Mouse (Mus musculus) stomach, embryonic 14.5 days (tissue): ENCODE results near the gene Slc10a4. TPM values are rescaled to one million over a fixed set of nuclear protein-coding genes. Genes with fewer than 3 reads are reported as not detected.
"Not testable (repeated sequence)": the region's sequence is repeated elsewhere in the genome, so short reads cannot be mapped to it uniquely, and the experiment has no call there.

ENCODE experiments used
- ATAC-seq: fragments of 200-750 bp; cut with Nextera tagmentation; 2 replicates; pipeline ENCODE4 v1.8.0; 2017; ENCODE audit warnings: low read depth, moderate TSS enrichment; ENCODE audit not compliant: insufficient number of reproducible peaks, insufficient read depth, low FRiP score
- H3K27ac ChIP-seq: fragments of 300-500 bp; sonication (generic); 2 replicates; pipeline ENCODE4 v1.5.1; 2014; ENCODE audit warnings: mild to moderate bottlenecking, low read length, moderate library complexity, mixed read lengths
- H3K27me3 ChIP-seq: fragments of 300-500 bp; sonication (generic); 2 replicates; pipeline ENCODE4 v1.6.1; 2014; ENCODE audit warnings: low read length, control low read depth, mixed read lengths; ENCODE audit not compliant: control insufficient read depth, insufficient read depth
- H3K36me3 ChIP-seq: fragments of 300-500 bp; sonication (generic); 2 replicates; pipeline ENCODE4 v1.6.1; 2014; ENCODE audit warnings: mild to moderate bottlenecking, control low read depth, low read length, moderate library complexity, mixed read lengths; ENCODE audit not compliant: control insufficient read depth, insufficient read depth
- H3K4me1 ChIP-seq: fragments of 300-500 bp; sonication (generic); 2 replicates; pipeline ENCODE4 v1.6.1; 2014; ENCODE audit warnings: low read length, control low read depth, mixed read lengths; ENCODE audit not compliant: control insufficient read depth, insufficient read depth
- H3K4me2 ChIP-seq: fragments of 300-500 bp; sonication (generic); replicated peaks from 2 replicates; pipeline ENCODE4 v1.6.1; 2014; ENCODE audit warnings: low read depth, low read length, control low read depth
- H3K4me3 ChIP-seq: fragments of 300-500 bp; sonication (generic); 2 replicates; pipeline ENCODE4 v1.5.1; 2014; ENCODE audit warnings: low read depth, low read length, control low read depth
- H3K9ac ChIP-seq: fragments of 300-500 bp; sonication (generic); replicated peaks from 2 replicates; pipeline ENCODE4 v1.6.1; 2014; ENCODE audit warnings: low read depth, mild to moderate bottlenecking, control low read depth, low read length, moderate library complexity, mixed read lengths
- H3K9me3 ChIP-seq: fragments of 300-500 bp; sonication (generic); 2 replicates; pipeline ENCODE4 v1.6.1; 2016; ENCODE audit warnings: low read depth, low read length, control low read depth; ENCODE audit not compliant: control insufficient read depth
- WGBS: fragments of 180-500 bp; shearing (Covaris S2); extraction: QIAGEN DNeasy Blood & Tissue Kit; methylation state at CpG from one replicate; pipeline ENCODE4 v1.1.7; 2014; 5-methylcytosine and 5-hydroxymethylcytosine counted together
- polyA plus RNA-seq: library from polyadenylated mRNA; unstranded; fragments of >200 nt; fragmentation: Nextera tagmentation; extraction: Ambion mirVana; gene quantifications from 2 replicates; pipeline ENCODE4 v1.2.1, GENCODE M21; 2014

The Slc10a4 gene
- polyA plus RNA-seq, 1 experiment from 2014 or later = 14.2 TPM

DNA sequence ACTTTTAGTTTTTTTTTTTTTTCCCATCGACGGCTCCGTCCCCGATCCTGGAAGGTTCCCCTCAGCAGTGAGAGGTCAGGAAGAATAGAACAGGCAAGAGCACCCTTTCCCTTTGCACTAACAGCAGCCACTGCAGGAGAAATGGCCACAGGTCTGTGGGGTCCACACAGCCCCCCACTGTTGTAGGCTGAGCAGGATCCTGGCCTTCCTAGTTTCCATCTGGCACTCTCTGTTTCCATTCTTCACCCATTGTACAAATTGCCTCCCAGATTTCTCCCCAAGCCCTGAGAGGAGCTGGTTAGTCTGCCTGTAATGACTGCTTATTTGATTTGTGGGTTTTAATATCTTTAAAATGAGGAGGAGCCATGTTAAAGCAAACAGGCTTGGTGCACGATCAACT is 2.6 kb upstream of the Slc10a4 start:
- Histone ChIP-seq H3K4me1 (no peaks in the 10 kb centered on the region), H3K27ac (no peak overlapping the region), H3K36me3 (no peaks in the 10 kb centered on the region), H3K4me3 (no peak overlapping the region), H3K9me3 (no peaks in the 10 kb centered on the region), H3K4me2 (no peak overlapping the region), H3K9ac (no peak overlapping the region), H3K27me3 (peaks cover 13% of the 10 kb centered on the region; the same call in 1 of the 2 replicates)
- no peak for ATAC-seq
- WGBS = 75% methylated on average over 5 of the region's 5 CpGs

DNA sequence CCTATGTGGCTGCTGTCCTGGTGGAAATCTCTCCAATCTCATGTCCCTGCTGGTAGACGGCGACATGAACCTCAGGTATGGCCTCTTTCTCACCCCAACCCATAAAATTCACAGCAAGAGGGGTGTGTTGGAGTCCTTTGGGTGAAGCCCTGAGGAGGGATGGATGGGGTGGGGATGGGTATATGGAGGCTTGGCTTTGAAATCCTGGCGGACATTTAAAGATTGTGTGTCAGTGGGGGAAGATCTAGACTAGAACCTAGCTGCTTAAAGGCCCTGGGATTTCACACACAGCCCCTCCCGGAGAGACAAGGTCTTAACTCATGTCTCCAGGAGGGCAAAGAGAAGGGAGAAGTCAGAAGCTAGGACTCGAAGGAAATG is 888 bp downstream of the Slc10a4 start:
- 36% methylated on average over 5 of the region's 5 CpGs for WGBS
- H3K9ac ChIP-seq = no peak overlapping the region
- H3K27me3 ChIP-seq = peaks cover 13% of the 10 kb centered on the region; the same call in 1 of the 2 replicates
- no peaks in the 10 kb centered on the region for H3K36me3 ChIP-seq
- H3K4me3 ChIP-seq = peak overlapping the region; percentile 35; the same call in 1 of the 2 replicates
- H3K4me2 ChIP-seq = peak overlapping the region; percentile 60
- ATAC-seq = no peak
- H3K4me1 ChIP-seq = no peaks in the 10 kb centered on the region
- no peaks in the 10 kb centered on the region for H3K9me3 ChIP-seq
- H3K27ac ChIP-seq = no peak overlapping the region

DNA sequence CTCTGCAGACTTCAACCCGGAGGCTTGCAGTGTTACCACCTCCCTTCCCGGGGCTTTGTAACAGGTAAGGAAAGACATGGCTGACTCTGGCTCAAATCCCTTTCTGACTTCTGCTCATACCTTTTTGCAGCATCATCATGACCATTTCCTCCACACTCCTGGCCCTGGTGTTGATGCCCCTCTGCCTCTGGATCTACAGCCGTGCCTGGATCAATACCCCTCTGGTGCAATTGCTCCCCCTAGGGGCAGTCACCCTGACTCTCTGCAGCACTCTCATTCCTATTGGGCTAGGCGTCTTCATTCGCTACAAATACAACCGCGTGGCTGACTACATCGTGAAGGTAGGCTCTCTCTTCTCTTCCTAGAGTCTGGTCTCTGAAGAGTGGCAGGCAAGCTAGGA is 1.5 kb downstream of the Slc10a4 start:
- ATAC-seq, H3K9me3 ChIP-seq, H3K36me3 ChIP-seq, H3K4me3 ChIP-seq, H3K4me1 ChIP-seq, H3K27ac ChIP-seq, H3K9ac ChIP-seq, H3K4me2 ChIP-seq: not testable (repeated sequence)
- peaks cover 13% of the 10 kb centered on the region; the same call in 1 of the 2 replicates for H3K27me3 ChIP-seq
- WGBS = 37% methylated on average over 8 of the region's 8 CpGs

DNA sequence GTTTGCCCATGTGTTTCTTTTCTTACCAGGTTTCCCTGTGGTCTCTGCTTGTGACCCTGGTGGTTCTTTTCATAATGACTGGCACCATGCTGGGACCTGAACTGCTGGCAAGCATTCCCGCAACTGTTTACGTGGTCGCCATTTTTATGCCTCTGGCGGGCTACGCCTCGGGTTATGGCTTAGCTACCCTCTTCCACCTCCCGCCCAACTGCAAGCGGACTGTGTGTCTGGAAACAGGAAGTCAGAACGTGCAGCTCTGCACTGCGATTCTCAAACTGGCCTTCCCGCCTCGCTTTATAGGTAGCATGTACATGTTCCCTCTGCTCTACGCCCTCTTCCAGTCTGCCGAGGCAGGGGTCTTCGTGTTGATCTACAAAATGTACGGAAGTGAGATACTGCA is 5.1 kb downstream of the Slc10a4 start:
- H3K9ac ChIP-seq, H3K36me3 ChIP-seq, H3K4me2 ChIP-seq, ATAC-seq, H3K4me3 ChIP-seq, H3K4me1 ChIP-seq, H3K27me3 ChIP-seq, H3K9me3 ChIP-seq, H3K27ac ChIP-seq: not testable (repeated sequence)
- WGBS = 95% methylated on average over 15 of the region's 16 CpGs

DNA sequence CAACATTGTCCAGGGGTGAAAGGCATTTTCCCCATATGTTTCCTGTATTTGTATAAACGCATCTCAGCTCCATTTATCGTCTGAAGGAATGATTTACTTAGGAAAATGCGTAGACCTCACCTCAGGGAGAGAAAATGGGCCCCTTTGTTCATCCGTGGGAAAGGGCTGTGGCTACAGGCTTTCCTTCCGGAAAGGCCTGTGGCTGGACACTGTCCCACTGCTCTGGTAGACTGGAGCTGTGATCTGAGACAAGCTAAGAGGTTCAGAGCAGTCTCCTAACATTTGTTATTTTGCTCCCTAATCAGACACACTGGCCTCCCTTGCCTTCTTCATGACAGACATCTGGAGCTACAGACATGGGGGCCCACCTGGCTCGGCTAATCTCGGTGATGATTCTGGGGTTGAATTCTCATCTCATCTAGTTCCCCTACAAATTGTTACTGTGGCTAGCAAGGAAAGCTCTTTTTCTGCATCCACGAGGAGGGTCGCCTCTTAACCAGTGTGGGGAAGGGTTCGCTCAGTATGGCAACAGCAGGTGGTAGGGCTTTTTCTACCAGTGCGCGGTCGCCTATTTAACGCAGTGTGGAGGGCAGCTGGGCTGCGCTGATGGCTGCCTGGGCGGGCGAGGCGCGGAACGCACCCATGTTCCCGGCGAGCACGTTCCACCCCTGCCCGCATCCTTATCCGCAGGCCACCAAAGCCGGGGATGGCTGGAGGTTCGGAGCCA is 6.4 kb downstream of the Slc10a4 start:
- 22% methylated on average over 23 of the region's 27 CpGs for WGBS
- not testable (repeated sequence) for H3K27me3 ChIP-seq, ATAC-seq, H3K9ac ChIP-seq, H3K9me3 ChIP-seq, H3K36me3 ChIP-seq, H3K4me1 ChIP-seq, H3K27ac ChIP-seq
- peak overlapping the region; percentile 29; the same call in 1 of the 2 replicates for H3K4me3 ChIP-seq
- peak overlapping the region; percentile 56 for H3K4me2 ChIP-seq

DNA sequence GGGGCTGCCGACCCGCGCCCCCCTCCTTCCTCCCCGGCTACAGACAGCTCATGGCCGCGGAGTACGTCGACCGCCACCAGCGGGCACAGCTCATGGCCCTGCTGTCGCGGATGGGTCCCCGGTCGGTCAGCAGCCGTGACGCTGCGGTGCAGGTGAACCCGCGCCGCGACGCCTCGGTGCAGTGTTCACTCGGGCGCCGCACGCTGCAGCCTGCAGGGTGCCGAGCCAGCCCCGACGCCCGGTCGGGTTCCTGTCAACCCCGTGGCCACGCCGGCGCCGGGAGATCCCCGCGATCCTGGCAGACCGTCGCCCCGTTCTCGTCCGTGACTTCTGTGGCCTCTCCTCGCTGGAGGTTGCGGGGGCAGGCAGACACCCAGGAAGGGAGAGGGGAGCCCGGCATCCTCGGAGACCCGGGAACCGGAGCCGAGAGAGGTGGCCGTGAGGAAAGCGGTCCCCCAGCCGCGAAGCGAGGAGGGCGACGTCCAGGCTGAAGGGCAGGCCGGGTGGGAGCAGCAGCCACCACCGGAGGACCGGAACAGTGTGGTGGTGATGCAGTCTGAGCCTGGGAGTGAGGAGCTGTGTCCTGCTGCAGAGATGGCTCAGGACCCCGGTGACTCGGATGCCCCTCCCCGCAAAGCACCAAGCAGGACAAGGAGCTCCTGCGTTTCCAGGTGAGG is 7.1 kb downstream of the Slc10a4 start:
- not testable (repeated sequence) for H3K9ac ChIP-seq, H3K4me1 ChIP-seq, H3K36me3 ChIP-seq, H3K9me3 ChIP-seq, H3K27me3 ChIP-seq, ATAC-seq, H3K27ac ChIP-seq
- Histone ChIP-seq H3K4me2 (peak overlapping the region; percentile 56), H3K4me3 (peak overlapping the region; percentile 29; the same call in 1 of the 2 replicates)
- 3% methylated on average over 43 of the region's 65 CpGs for WGBS

DNA sequence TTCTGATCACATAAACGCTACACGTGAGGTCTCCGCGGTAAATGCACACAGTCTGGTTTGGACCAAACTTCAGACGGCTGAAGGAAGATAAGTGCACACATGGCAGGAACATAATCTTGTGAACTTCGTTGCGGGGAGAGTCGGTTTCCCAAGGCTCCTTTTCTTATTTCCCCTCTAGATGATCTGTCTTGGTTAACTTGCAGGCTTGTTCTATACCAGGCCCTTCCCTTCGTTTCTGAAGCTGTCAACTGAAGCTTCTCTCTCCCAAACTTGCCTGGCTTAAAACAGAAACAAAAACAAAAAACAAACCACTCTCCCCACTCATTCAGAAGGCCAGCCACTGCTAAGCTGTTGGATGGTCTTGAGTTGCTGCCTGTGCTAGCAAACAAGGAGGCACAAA is 8.1 kb downstream of the Slc10a4 start:
- H3K36me3 ChIP-seq = no peaks in the 10 kb centered on the region
- 45% methylated on average over 9 of the region's 9 CpGs for WGBS
- H3K27me3 ChIP-seq = no peaks in the 10 kb centered on the region; the same call in 1 of the 2 replicates
- no peak for ATAC-seq
- no peak overlapping the region for H3K9ac ChIP-seq
- H3K4me3 ChIP-seq = no peak overlapping the region
- no peaks in the 10 kb centered on the region for H3K9me3 ChIP-seq
- H3K27ac ChIP-seq = no peak overlapping the region
- no peaks in the 10 kb centered on the region for H3K4me1 ChIP-seq
- no peak overlapping the region for H3K4me2 ChIP-seq

DNA sequence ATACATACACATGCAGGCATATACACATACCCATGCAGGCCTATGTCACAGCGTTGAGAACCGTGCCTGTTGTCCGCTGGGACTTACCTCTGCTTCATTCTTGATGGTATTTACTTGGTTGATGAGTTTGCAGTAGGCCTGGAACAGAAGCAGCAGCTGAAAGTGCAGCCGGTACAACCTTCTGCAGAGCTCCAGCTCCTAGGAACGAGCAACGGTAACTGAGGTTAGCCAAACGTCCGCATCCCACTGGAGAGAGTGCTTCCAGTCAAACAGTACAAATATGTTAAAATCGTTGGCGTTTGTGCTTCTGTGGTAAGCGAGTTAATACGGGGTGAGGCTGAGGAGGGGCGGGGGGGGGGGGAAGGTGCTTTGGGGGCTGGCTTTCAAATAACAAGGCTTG is 17.1 kb downstream of the Slc10a4 start:
- 92% methylated on average over 13 of the region's 13 CpGs for WGBS
- Histone ChIP-seq H3K36me3 (peaks cover 20% of the 10 kb centered on the region), H3K4me2 (no peak overlapping the region), H3K9me3 (no peaks in the 10 kb centered on the region), H3K9ac (no peak overlapping the region), H3K4me3 (no peak overlapping the region), H3K4me1 (no peaks in the 10 kb centered on the region), H3K27me3 (no peaks in the 10 kb centered on the region), H3K27ac (no peak overlapping the region)
- ATAC-seq = no peak
